8 mouse cellular contexts compared by ENCODE assay signal in genomic region chr7:63938066-63938913, GRCm38 (mm10). TPM values are rescaled to one million over a fixed set of nuclear protein-coding genes. Genes with fewer than 3 reads are reported as not detected.
DNase-seq lines count a peak whose midpoint lies in the region; ATAC-seq and TF ChIP-seq lines count a peak whose summit lies in the region.

No protein-coding gene starts in this region.

- H3K9ac ChIP-seq in intestine, postnatal 0 days (ENCODE audit: low read depth, low read length), result peak overlapping the region; percentile 92
- H3K9ac ChIP-seq in midbrain, embryonic 11.5 days (ENCODE audit: low read length), result peak overlapping the region; percentile 96

- WGBS in forebrain, embryonic 10.5 days, result under 1% methylated on average over 111 of the region's 121 CpGs
- WGBS in intestine, postnatal 0 days, result under 1% methylated on average over 81 of the region's 121 CpGs
- WGBS in midbrain, embryonic 11.5 days, result under 1% methylated on average over 111 of the region's 121 CpGs

- TF ChIP-seq CTCF in intestine, postnatal 0 days (IDR thresholded peaks at IDR 0.05; ENCODE audit: low read depth), result 0 out of 2 replicates have a peak, but pooled peaks have one; percentile 28

- peak; percentile 56 for ATAC-seq in intestine, postnatal 0 days
- ATAC-seq in midbrain, embryonic 11.5 days (ENCODE audit: low FRiP score), result peak; percentile 74

- H3K27me3 ChIP-seq in forebrain, embryonic 10.5 days (ENCODE audit: poor library complexity, severe bottlenecking), result peaks cover 20% of the 10 kb centered on the region
- H3K27me3 ChIP-seq in intestine, postnatal 0 days (replicated peaks; ENCODE audit: control insufficient read depth, insufficient read depth, low read length), result no peaks in the 10 kb centered on the region
- no peaks in the 10 kb centered on the region for H3K27me3 ChIP-seq in midbrain, embryonic 11.5 days (ENCODE audit: control insufficient read depth, insufficient read depth, low read length)

- H3K36me3 ChIP-seq in forebrain, embryonic 10.5 days (replicated peaks), result no peaks in the 10 kb centered on the region
- no peaks in the 10 kb centered on the region for H3K36me3 ChIP-seq in intestine, postnatal 0 days (ENCODE audit: control insufficient read depth, insufficient read depth)
- no peaks in the 10 kb centered on the region for H3K36me3 ChIP-seq in midbrain, embryonic 11.5 days (ENCODE audit: control insufficient read depth, insufficient read depth, low read length)

- H3K27ac ChIP-seq in forebrain, embryonic 10.5 days, result peak overlapping the region; percentile 95
- H3K27ac ChIP-seq in intestine, postnatal 0 days (ENCODE audit: low read depth, low read length), result peak overlapping the region; percentile 100
- H3K27ac ChIP-seq in midbrain, embryonic 11.5 days (ENCODE audit: low read depth, low read length), result peak overlapping the region; percentile 87

- DNase-seq in left cerebral cortex, adult 18-20 months (ENCODE audit: low spot score in 2 of 2), result peak; percentile 56 to 82
- DNase-seq in left cerebral cortex, adult 9 months (ENCODE audit: low spot score in 2 of 2), result no peak
- DNase-seq in brain, adult 2 months (ENCODE audit: low read depth, low spot score), result peak; percentile 77
- DNase-seq in forebrain, embryonic 10.5 days (ENCODE audit: extremely low spot score, low spot score), result no peak
- DNase-seq in midbrain, embryonic 11.5 days (ENCODE audit: low spot score, missing footprints), result peak; percentile 94
- DNase-seq in thymus, postnatal 0 days (ENCODE audit: low spot score), result peak; percentile 61
- no peak for DNase-seq in retina, postnatal 1 day

- no peaks in the 10 kb centered on the region for H3K9me3 ChIP-seq in forebrain, embryonic 10.5 days
- no peaks in the 10 kb centered on the region for H3K9me3 ChIP-seq in intestine, postnatal 0 days (ENCODE audit: control insufficient read depth)
- H3K9me3 ChIP-seq in midbrain, embryonic 11.5 days (ENCODE audit: control insufficient read depth, low read length), result no peaks in the 10 kb centered on the region

- peak overlapping the region; percentile 95 for H3K4me2 ChIP-seq in intestine, postnatal 0 days (replicated peaks; ENCODE audit: low read depth)
- H3K4me2 ChIP-seq in midbrain, embryonic 11.5 days, result peak overlapping the region; percentile 93

- H3K4me1 ChIP-seq in forebrain, embryonic 10.5 days, result peaks cover 50% of the 10 kb centered on the region
- 0 out of 2 replicates have a peak, but pooled peaks cover 3% of the 10 kb centered on the region for H3K4me1 ChIP-seq in intestine, postnatal 0 days (replicated peaks; ENCODE audit: control insufficient read depth, insufficient read depth, low read length)
- H3K4me1 ChIP-seq in midbrain, embryonic 11.5 days (ENCODE audit: control insufficient read depth, insufficient read depth, low read length), result peaks cover 23% of the 10 kb centered on the region

- peak overlapping the region; percentile 93 for H3K4me3 ChIP-seq in forebrain, embryonic 10.5 days
- peak overlapping the region; percentile 80 for H3K4me3 ChIP-seq in intestine, postnatal 0 days (ENCODE audit: low read depth, low read length)
- peak overlapping the region; percentile 94 for H3K4me3 ChIP-seq in midbrain, embryonic 11.5 days (ENCODE audit: low read depth, low read length)

RNA-seq across cellular contexts. Expression of gene Klf13, which starts 0.4 kb away (rescaled TPM):
- 100 to 1,000 TPM; 145 to 159 TPM for total RNA-seq in left cerebral cortex, adult 18-20 months (2021)
- polyA plus RNA-seq in forebrain, embryonic 10.5 days (2016; fragmentation: Nextera tagmentation; extraction: Ambion mirVana), result 23.1 and 23.8 TPM in 2 replicates
- 19.3 and 24.5 TPM in 2 replicates for polyA plus RNA-seq in intestine, postnatal 0 days (2015; fragmentation: Nextera tagmentation; extraction: Ambion mirVana)
- polyA plus RNA-seq in midbrain, embryonic 11.5 days (2014; fragmentation: Nextera tagmentation; extraction: Ambion mirVana), result 31.5 and 32.0 TPM in 2 replicates
- polyA plus RNA-seq in thymus, postnatal 0 days (2015; fragmentation: Nextera tagmentation; extraction: Ambion mirVana), result 95.1 and 134 TPM in 2 replicates

RNA-seq across cellular contexts. Expression of gene E030018B13Rik, which starts 21.6 kb away (rescaled TPM):
- total RNA-seq in left cerebral cortex, adult 18-20 months (2021), result not detected
- 0.21 TPM in 1 of 2 replicates, not detected in the other for polyA plus RNA-seq in forebrain, embryonic 10.5 days (2016; fragmentation: Nextera tagmentation; extraction: Ambion mirVana)
- not detected in 2 replicates for polyA plus RNA-seq in intestine, postnatal 0 days (2015; fragmentation: Nextera tagmentation; extraction: Ambion mirVana)
- polyA plus RNA-seq in midbrain, embryonic 11.5 days (2014; fragmentation: Nextera tagmentation; extraction: Ambion mirVana), result 0.14 TPM in 1 of 2 replicates, not detected in the other
- polyA plus RNA-seq in thymus, postnatal 0 days (2015; fragmentation: Nextera tagmentation; extraction: Ambion mirVana), result 0.21 and 0.40 TPM in 2 replicates

Comparison
In these comparisons a context has a peak if more than half of its experiments do, and no peak if none do; other contexts are left out.
1. DNase-seq: peak in left cerebral cortex, adult 18-20 months (2 of 2), brain, adult 2 months (single experiment), midbrain, embryonic 11.5 days (single experiment) and thymus, postnatal 0 days (single experiment); none in left cerebral cortex, adult 9 months (0 of 2), forebrain, embryonic 10.5 days (single experiment) and retina, postnatal 1 day (single experiment).
2. Peak in every context shown above with its lines, with median percentiles within 50 percentile points of each other: H3K27ac ChIP-seq and H3K4me3 ChIP-seq.